Mouse (Mus musculus) heart, postnatal 10 days (tissue): ENCODE measurements around the gene Umod. TPM values are rescaled to one million over a fixed set of nuclear protein-coding genes. Genes with fewer than 3 reads are reported as not detected.

Experiments
- DNase-seq, 2 experiments: peaks; one replicate each; pipeline ENCODE4 v3.0.0; 2021
- intact Hi-C: fragments of 180-260 bp; cut with DNase I; formaldehyde crosslinking; loops from one replicate; pipeline ENCODE4 v1.15.1; 2025
- total RNA-seq, 2 experiments: library from RNA; stranded (reverse); gene quantifications; 2 replicates each; pipeline ENCODE4 v1.2.3; 2021

The Umod gene
- total RNA-seq, 2 experiments from 2014 or later, result not detected

- intact Hi-C loops, result no loop called here
- DNase-seq, result no peak
These were observed 35.2 kb downstream of the Umod start for GRCm38 (mm10) chr7:119443849-119444248.

GRCm38 (mm10) chr7:119441938-119442337 is 37.1 kb downstream of the Umod start:
- no peak for DNase-seq
- intact Hi-C loops, result no loop called here

- DNase-seq, result peak; percentile 4 to 23
- intact Hi-C loops, result loop anchor here (1.0 kb wide), 1 partner anchor 408 kb away; no protein-coding TSS in a partner anchor
These were observed 51.9 kb downstream of the Umod start for GRCm38 (mm10) chr7:119427180-119427616.

- no peak for DNase-seq
- intact Hi-C loops, result no loop called here
These were observed 58.4 kb downstream of the Umod start for GRCm38 (mm10) chr7:119420730-119421129.

- no peak for DNase-seq
- intact Hi-C loops, result no loop called here
These were observed 60.6 kb downstream of the Umod start for GRCm38 (mm10) chr7:119418523-119418922.

Other genes with a start within 250 kb of the Umod start
- gene Gp2, start 20.0 kb downstream of the Umod start, total RNA-seq, result under 1 TPM in 1 of 2 experiments, not detected in 1; 0.14 TPM
- under 1 TPM; 0.38 to 0.55 TPM for gene Acsm5, start 40.2 kb upstream of the Umod start, total RNA-seq
- not detected for gene Pdilt, start 44.2 kb upstream of the Umod start, total RNA-seq
- gene Acsm2, start 75.1 kb upstream of the Umod start, total RNA-seq, result not detected
- not detected for gene Acsm1, start 127.7 kb upstream of the Umod start, total RNA-seq
- gene Acsm4, start 210.7 kb upstream of the Umod start, total RNA-seq, result not detected
- gene Thumpd1, start 241.5 kb upstream of the Umod start, total RNA-seq, result 10 to 100 TPM; 21.1 to 22.8 TPM